Mouse (Mus musculus) heart, adult 8-10 months (tissue): ENCODE data around the gene Hist1h1c. TPM values are rescaled to one million over a fixed set of nuclear protein-coding genes. Genes with fewer than 3 reads are reported as not detected.
"Not testable (repeated sequence)": the region's sequence is repeated elsewhere in the genome, so short reads cannot be mapped to it uniquely, and the experiment has no call there.

ENCODE experiments used
- DNase-seq: peaks from one replicate; pipeline ENCODE4 v3.0.0; 2022; ENCODE audit warnings: low spot score
- total RNA-seq, 4 experiments: library from RNA; stranded (reverse); gene quantifications; 2 replicates each; pipeline ENCODE4 v1.2.4; 2022

Hist1h1c gene
- total RNA-seq, 4 experiments from 2014 or later = 145 to 209 (median 187) TPM

DNA sequence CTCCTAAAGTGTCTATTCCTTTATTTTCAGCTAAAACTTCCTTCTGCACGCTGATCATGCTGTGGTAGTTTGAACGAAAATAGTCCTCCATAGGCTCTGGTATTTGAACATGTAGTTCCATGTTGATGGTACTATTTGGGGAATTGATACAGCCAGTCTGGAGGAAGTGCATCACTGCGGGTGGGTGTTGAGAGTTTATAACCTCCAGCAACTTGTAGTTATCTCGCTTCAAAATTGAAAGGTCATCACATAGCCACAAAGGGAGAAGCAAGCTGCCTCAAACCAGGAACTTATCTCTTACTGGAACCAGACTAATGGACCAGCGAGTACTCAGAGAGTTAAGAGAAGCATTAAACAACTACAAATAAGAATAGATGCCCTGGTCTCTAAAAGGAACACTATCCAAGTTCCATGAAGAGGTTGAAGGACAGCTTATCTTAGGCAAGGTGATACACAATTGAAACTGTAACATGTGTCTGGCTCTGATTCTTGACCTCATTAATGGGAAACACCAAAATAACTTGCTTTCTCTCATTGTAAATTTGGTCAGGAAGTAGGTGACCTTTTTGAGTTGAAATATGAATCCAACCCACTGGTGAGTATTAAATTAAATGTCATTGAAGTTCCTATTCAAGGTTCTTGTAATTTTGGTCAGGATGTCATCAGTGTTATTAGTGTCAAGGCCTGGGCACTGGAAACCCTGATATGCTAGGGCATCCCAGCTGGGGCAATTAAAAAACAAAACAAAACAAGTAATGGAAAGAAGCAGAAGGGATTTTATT lies 22.2 kb upstream of the Hist1h1c start:
- DNase-seq = peak; percentile 46

DNA sequence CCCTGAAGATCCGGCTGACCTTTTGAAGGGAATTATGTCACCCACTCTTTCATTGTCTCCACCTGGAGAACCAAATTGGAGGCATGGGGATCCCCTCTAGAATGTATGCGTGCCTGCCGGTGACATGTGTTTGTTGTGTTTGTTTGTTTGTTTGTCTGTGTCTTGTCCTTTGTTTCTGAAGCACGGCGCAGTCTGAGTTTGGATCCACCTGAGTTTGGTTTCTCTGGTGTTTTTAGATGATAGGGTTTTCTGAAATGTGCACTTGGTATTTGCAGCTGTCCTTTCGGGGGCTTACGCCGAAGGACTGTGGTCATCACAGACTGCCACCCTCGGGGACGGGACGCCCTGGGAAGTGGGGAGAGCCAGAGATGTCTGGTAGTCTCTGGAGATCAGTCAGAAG lies 21.4 kb upstream of the Hist1h1c start:
- no peak for DNase-seq

DNA sequence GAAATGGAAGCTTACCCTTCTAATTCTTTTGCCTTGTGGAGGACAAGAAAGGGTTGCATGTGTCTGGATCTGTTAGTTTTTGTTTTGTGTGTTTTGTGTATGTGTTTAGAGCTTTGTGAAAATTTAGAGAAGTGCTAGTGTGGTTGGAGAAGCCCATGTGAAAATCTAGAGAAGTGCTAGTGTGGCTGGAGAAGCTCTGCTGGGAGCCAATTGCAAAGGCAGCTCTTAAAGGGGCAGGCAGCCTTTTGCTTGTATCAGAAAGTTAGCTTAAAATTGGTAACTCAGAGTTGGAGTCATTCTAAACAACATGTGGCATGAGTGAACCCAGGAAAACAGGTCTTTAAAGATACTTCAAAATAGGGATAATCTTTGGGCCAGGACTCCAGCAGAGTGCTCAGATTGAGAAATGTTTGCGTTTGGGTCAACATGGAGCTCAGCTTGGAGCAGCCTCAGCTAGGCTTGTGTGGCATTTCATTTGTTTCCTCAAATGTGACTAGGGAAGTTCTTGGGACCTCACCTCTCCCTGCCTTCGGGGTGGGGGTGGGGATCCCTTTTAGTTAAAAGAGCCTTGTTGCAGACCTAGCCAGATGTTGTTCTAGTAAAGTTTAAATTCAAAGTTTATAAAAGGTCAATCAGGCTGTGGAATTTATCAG lies 20.9 kb upstream of the Hist1h1c start:
- DNase-seq = not testable (repeated sequence)

DNA sequence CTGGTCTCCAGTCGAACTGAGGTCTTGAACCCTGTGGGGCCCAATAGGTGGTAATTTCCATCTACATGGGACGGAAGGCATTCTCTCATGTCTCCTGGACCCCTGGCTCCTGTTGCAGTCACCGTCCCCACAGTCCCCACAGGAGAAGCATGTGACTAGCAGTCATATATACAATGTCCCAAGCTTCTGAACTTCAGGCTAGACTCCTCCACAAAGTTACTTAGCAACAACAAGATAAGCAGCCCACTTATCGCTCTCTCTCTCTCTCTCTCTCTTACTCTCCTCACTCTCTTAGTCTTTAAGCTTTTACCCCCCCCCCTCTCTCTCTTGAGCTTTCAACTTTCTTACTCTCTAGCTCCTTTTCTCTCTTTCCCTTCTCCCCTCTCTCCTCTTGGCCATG lies 14.4 kb upstream of the Hist1h1c start:
- DNase-seq = no peak

DNA sequence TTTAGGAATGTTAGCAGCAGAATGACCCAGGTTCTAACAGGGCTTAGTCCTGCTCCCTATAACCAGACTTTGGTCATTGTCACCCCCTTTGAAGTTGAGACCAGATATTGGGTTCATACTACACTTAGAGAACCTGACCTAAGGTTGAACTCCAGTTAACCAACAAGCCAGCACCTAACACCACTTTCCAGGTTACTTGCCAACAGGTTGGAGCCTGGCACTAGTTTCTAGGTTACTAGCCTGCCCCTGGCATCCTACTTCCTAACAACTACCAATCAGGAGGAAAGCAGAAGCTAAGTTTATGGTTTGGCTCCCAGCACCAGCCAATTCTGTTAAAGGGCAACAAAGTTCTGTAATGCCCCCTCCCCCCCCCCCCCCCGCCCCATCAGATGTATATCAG lies 13.4 kb upstream of the Hist1h1c start:
- no peak for DNase-seq

DNA sequence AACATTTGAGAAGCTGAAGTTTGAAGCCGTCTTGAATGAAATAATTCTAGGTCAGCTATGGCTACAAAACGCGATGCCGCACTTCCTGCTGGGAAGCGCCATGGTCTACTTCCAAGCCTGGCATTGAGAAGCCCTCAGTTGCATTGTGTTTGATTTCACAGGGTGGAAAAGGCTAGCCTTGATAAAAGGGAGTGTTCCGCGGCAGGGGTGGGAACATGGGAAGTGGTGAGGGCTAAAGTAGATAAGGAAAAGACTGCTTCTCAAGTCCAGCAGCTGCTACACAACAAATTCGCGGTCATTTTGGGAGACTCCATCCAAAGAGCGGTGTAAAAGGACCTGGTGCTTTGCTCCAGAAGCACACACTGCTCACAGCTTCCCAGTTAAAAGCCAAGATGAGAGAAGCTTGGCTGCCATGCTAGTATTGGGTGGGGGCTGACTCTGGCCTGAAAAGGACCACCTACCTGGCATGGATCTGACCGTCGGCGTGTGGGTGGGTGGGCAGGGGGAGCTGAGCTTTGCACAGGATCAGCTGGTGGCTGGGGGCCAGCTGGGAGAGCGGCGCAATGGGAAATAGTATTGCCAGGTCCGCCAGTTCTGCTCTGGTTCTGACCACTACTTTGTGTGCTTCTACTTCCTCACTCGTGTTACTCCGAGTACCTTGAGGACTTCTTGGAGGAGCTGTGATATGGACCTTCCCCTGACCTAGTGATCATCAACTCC lies 10.0 kb upstream of the Hist1h1c start:
- DNase-seq = no peak

DNA sequence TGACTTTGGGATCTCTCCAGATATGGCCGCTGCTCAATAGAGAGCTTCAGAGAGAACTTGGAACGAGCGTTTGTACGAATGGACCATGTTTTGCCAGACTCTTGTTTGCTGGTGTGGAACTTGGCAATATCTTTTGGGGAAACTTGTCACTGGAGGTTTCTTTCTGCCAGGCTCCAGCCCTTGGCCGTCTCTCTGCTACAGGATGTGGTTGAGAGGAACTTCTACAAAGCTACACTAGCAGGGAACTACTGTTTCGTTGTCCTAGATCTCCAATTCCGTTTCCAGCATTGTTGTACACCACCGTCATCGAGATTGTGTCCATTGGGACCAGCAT lies 9.4 kb upstream of the Hist1h1c start:
- no peak for DNase-seq

DNA sequence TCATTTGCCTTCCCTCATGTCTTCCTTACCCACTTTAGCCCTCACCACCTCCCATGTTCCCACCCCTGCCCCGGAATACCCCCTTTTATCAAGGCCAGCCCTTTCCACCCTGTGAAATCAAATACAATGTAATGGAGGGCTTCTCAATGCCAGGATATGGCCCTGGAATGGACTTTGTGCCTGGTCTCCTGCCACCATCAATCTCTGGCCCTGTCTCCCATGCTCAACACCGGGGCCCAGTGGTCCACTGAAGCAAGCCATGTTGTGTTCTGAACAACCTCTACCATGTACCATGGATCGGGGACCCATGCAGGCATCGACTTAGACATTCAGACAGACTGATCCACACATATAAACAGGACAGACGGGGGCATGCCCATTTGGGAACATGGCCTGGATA lies 8.9 kb upstream of the Hist1h1c start:
- DNase-seq = no peak

DNA sequence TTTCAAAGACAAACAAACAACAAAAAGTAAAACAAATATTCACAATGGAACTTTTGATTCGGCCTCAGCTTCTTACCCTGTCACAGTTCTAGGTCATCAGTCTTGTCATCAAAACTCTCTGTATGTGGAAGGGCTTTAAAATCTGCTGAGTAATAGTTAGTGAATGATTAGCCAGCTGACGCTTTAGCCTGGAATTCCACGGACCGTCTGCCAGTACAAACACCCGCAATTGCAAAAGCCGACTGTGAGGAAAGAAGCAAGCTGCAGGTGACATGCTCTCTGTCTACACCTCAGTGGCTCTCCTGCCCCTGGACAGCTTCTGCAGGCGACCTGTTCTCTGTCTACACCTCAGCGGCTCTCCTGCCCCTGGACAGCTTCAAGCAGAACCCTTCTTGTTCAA lies 8.1 kb upstream of the Hist1h1c start:
- no peak for DNase-seq

DNA sequence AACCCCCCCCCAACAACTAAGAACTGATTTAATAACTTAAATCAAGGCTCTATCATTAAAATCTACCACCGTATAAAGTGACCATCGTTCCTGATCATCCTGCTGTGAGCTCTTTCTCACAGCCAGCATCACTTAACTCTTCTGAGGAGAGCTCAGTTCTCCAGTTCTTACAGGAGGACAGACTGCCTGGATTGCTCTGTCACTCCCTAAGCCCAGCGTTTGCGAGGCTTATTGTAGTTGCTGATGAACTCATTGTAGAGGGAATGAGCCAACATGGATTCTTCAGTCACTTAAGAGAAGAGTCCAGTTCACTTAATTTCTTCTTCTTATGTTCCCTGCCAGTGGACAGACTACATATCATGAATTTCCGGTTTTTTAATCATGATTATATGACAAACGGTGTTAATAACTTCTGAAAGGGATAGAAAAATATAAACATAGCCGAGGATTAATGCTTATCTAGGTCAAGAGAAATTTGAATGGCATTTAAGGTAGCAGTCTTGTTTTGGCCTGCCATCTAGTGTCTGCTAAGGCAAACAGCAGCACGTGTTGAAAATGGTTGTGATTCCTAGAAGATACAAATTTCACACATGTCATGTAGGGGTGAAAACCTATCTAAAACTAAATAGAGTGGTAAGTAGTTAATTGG lies 6.3 kb upstream of the Hist1h1c start:
- DNase-seq = peak; percentile 54

DNA sequence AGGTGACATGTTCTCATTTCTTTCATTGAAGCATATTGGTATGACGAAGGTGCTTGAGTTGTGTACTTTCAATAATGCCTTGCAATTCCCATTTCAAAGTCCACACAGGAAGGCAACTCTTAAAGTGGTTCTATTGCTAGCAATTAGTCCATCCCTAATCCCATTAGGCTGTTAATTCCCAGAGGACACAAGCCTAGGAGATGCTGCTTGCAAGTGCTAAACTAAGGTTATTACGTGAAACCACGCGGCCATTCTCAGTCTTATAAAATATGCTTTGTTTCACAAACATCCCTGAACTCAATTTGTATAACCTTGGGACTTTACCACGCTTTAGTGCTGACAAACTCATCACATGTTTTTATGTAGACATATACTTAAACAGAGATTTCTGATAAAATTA lies 1.5 kb upstream of the Hist1h1c start:
- DNase-seq = no peak

DNA sequence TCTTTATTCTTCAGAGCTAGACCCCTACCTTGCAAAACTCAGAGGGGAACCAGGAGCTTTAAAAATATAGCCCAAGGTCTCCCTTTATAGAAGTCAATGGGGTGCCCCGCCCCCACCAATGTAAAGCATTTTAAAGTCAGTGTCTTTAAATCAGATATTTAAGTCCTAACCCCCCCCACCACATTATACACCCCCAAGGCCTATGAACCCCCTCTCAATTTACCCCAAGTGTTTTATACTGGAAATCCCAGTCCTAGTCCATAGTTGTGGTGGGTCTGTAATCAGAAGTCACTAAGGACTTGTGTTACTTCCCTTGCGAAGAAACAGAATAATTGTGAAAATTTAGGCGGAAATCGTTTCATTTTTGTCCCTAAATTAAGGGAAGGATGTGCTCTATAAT lies 567 bp upstream of the Hist1h1c start:
- no peak for DNase-seq

DNA sequence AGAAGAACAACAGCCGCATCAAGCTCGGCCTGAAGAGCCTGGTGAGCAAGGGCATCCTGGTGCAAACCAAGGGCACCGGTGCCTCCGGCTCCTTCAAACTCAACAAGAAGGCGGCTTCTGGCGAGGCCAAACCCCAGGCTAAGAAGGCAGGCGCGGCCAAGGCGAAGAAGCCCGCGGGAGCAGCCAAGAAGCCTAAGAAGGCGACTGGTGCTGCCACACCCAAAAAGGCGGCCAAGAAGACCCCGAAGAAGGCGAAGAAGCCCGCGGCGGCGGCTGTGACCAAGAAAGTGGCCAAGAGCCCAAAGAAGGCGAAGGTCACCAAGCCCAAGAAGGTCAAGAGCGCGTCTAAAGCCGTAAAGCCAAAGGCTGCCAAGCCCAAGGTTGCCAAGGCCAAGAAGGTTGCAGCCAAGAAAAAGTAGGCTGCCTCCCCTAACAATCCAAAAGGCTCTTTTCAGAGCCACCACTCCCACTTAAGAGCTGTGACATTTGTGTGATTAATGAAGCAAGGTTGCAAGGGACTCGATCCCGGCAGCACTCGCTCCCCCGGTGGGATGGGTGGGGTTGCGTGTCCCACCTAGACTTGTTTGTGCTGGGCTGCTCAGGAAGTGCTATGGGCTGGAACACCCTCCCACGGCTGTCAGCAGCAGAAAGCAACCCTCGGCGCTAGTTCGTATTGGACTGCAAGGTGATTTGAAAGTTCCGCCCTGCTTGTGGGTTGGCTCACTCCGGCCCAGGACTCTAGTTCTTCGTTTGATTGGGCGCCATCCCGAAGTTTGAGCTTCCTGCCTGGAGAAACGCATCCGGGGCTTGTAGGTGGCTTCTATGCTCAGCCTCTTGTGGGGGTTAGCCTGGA lies 687 bp downstream of the Hist1h1c start:
- peak; percentile 98 for DNase-seq

DNA sequence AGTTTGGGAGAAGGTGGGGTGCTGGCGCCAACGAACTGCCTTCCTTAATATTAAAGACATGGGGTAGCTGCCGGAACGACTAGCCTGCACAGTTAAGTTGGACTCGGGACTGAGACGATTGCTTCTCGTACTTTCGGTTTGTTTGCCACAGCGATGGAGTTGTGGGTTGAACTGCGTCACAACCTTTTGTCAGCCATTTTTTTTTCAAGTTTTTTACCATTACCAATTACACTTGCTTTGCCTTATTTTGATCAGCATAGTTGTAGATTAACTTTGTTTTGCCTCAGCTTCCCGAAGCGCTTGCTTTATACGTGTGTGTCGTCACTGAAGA lies 1.3 kb downstream of the Hist1h1c start:
- DNase-seq = no peak

DNA sequence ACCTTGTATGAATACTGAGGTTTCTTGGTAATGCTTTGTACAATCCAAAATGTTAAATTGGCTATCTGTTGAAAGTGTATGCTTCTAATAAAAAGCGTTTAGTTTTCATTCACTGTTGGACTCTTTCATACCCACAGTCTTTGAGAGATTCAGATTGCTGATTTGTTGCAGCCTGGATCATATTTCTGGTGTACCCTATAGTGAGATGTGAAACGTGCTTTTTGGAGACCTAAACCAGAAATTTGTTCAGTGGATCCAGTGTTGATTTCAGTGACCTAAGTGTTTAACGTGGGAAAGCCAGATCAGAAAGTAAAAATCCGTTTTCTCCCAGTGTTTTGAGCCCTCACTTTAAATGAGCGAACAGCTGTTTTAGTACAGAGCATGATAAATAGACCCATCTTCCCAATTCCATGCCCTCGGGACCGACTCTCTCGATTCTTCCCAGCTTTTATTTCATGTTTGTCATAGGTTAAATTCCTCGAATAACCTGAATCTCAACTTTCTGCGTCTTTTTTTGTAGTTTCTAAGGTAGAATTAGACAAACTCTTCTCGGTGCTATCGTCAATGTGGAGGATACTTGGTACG lies 1.7 kb downstream of the Hist1h1c start:
- DNase-seq = no peak

DNA sequence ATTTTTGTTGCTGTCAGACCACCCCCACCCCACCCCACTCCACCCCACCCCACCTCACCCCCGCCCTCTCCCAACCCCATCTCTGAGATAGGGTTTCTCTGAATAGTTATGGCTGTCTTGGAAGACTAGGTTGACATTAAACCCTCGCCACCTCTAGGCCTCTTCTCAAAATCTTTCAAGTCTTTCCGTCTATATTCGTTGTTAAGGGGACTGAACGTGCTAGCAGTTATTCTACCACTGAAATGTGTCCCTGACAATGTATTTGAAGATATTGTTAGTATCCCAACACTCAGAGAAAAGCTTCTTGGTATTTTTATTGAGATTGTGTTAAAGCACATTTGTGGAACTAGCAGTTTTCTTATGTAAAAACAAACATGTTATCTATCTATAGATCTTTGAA lies 2.3 kb downstream of the Hist1h1c start:
- DNase-seq = no peak

DNA sequence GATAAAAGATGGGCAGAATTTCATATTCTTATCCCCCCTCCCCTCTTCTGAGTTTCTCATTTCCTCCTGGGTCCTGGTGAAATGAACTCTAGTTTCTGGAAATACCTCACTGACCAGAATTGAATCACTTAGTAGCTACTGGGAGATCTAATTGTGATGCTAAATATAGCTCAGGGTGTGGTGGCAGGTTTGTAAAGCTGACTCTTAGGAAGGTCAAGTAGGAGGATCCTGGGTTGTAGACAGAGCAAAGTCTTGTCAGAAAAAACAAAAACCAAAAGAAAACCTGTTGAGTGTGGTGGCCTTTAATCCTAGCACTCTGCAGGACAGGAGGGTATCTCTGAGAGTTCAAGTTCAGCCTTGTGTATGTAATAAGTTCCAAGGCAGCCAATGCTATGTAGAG lies 3.4 kb downstream of the Hist1h1c start:
- DNase-seq = no peak

DNA sequence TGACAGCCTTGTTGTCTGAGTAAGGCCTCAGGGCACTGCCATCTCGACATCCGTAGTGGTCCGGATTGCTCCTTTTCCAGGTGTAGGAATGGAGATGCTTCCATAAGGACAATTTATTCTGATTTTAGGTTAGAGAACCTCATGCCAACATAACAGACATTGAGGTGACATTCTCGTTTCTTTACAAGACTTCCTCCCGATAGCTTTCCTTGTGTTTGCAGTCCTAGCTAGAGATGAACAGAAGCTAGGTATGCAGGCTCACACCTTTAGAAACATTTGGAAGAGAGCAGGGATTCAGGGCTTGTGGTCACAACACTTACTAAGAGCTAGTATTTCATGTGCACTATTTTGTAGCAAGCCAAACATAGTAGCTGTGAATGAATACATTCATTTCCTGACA lies 4.6 kb downstream of the Hist1h1c start:
- DNase-seq = no peak

DNA sequence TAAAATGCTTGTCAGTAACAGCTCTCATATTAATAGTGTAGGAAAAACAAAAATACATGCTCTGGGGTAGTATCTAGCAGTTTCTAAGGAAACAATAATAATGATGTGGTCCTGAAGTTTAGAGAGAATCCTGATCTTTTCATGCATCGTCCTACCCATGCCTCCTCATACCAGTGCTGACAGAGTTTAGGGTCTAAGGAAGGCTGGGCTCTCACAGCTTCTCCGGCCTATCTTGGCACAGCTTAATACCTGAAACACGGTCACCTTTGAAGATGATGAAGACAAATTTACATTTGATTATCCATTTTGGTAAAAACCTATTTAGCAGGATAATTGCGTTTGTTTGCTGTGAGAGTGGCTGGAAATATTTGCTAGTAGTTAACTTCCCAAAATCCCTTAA lies 5.4 kb downstream of the Hist1h1c start:
- DNase-seq = no peak

DNA sequence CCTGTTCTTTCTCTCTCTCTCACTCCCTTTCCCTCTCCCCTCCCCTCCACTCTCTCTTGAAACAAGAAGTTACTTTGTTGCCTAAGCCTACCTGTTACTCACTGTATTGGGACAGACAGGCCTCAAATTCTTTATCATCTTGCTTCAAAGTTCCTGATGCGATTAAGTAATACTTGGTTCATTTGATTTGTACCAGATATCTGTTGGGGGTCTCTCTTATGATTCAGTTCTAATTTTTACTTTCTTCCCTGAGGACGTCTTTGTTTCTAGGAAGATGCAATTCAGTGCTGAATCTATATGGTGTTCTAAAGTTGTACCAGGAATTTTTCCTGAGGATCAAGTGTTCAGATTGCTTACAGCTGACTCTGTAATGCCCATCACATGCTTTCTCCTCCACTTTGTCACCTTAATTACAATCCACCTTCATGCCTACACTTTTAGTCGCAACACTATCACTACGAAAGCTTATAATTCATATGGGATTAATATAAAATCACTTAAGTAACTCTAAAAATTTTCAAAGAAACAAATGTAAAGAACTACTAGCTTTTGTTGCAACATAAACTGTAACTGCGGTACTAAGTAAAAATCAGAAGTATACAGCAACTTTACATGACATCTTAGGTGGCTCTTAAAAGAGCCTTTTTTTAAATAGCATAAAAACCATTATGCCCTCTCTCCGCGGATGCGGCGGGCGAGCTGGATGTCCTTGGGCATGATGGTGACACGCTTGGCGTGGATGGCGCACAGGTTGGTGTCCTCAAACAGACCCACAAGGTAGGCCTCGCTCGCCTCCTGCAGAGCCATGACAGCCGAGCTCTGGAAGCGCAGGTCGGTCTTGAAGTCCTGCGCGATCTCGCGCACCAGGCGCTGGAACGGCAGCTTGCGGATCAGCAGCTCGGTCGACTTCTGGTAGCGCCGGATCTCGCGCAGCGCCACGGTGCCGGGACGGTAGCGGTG lies 6.1 kb downstream of the Hist1h1c start:
- DNase-seq = no peak
